Mouse (Mus musculus) layer of hippocampus, postnatal 14 days (tissue): ENCODE measurements at regions not wholly inside any gene's neighbourhood (a gene's known extent, or its start where the extent isn't known, plus 50 kb on each side); places are given as distances from the start of the nearest gene placed in this dataset.

Source experiments
- DNase-seq, 2 experiments: peaks; one replicate each; pipeline ENCODE4 v3.0.0; 2021 to 2022; ENCODE audit warnings: low spot score in 2 of 2, mixed read lengths in 1 of 2

- no peak for DNase-seq
Measured at GRCm38 (mm10) chr14:9192122-9192769, 526.2 kb upstream of the 4930452B06Rik start.

- no peak for DNase-seq
Measured at GRCm38 (mm10) chr14:9191664-9192063, 525.6 kb upstream of the 4930452B06Rik start.

GRCm38 (mm10) chr14:9161336-9161735, 495.3 kb upstream of the 4930452B06Rik start:
- DNase-seq: no peak

GRCm38 (mm10) chr14:9157941-9158340, 491.9 kb upstream of the 4930452B06Rik start:
- DNase-seq: no peak

- DNase-seq: no peak
Measured at GRCm38 (mm10) chr14:9150841-9151240, 484.8 kb upstream of the 4930452B06Rik start.

GRCm38 (mm10) chr14:9146595-9147219, 480.7 kb upstream of the 4930452B06Rik start:
- DNase-seq: no peak

GRCm38 (mm10) chr14:9105708-9106107, 439.7 kb upstream of the 4930452B06Rik start:
- DNase-seq: no peak

- DNase-seq: no peak
Measured at GRCm38 (mm10) chr14:9089625-9090326, 423.7 kb upstream of the 4930452B06Rik start.

- DNase-seq: no peak
Measured at GRCm38 (mm10) chr14:9087103-9087502, 421.1 kb upstream of the 4930452B06Rik start.

GRCm38 (mm10) chr14:9079632-9080031, 413.6 kb upstream of the 4930452B06Rik start:
- no peak for DNase-seq

GRCm38 (mm10) chr14:9079014-9079413, 413.0 kb upstream of the 4930452B06Rik start:
- no peak for DNase-seq

GRCm38 (mm10) chr14:9071176-9071575, 405.1 kb upstream of the 4930452B06Rik start:
- no peak for DNase-seq

- no peak for DNase-seq
Measured at GRCm38 (mm10) chr14:9060058-9060457, 394.0 kb upstream of the 4930452B06Rik start.

- DNase-seq: peak in 1 of 2 experiments; percentile 12
Measured at GRCm38 (mm10) chr14:9028811-9029210, 362.8 kb upstream of the 4930452B06Rik start.

- no peak for DNase-seq
Measured at GRCm38 (mm10) chr14:9015826-9016225, 349.8 kb upstream of the 4930452B06Rik start.

GRCm38 (mm10) chr14:9003034-9003433, 337.0 kb upstream of the 4930452B06Rik start:
- no peak for DNase-seq

- no peak for DNase-seq
Measured at GRCm38 (mm10) chr14:9000408-9001092, 334.5 kb upstream of the 4930452B06Rik start.

- no peak for DNase-seq
Measured at GRCm38 (mm10) chr14:8999815-9000214, 333.8 kb upstream of the 4930452B06Rik start.

GRCm38 (mm10) chr14:8993421-8993820, 327.4 kb upstream of the 4930452B06Rik start:
- no peak for DNase-seq

- no peak for DNase-seq
Measured at GRCm38 (mm10) chr14:8985086-8985793, 319.2 kb upstream of the 4930452B06Rik start.

GRCm38 (mm10) chr14:8961554-8961953, 295.5 kb upstream of the 4930452B06Rik start:
- DNase-seq: no peak
